Mouse (Mus musculus): Measurements from ENCODE around the gene Ahdc1.

Ahdc1 gene

DNA sequence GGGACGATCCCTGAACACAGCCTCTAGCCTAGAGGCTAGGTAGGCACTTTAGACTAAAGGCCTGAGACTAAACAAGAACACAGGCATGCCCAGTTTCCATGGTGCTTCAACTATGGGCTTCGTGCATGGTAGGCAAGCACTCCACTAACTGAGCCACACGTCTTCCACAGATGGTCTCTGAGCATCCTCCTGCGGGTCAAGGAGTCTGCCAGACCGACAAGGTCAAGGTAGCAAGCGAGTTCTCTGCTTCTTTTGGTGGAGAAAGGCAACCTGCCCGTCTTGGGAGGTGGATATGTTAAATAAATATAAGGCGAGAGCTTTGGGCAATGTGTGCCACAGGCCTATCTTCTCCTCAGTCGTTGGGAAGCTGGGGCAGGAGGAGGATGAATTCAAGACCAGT, 90.7 kb downstream of the Ahdc1 start:
- no peak for DNase-seq (ENCODE audit: low spot score)

DNA sequence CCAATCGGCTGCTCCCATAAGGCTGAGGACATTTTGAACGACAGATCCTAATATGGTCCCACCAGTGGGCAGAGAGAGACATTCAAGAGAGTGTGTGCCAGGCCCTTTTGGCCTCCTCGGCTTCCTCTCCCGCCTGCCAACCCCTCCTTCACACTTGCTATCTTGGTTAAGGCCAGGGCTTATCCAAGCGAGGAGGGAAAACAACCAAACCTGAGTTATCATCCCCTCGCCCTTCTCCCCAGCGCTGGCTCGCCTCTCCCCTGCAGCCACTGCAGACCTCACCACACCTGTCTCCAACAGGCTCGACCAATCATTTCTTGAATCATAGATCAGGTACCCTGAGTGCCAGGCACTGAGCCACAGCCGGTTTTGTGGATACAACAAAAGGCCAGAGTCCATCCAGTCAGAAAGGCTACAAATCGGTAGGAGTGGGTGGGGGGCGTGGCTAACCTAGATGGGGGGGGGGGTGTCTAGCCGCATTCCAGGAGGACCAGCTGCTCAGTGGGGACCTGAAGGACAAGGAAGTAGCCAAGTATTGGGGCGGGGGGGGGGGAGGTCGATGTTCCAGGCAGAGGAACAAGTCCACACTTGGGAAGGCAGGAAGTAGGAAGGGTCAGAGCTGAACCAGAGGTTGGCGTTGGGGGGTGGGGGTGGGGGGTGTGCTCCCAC, 92.6 kb downstream of the Ahdc1 start:
- no peak for DNase-seq (ENCODE audit: low spot score)

DNA sequence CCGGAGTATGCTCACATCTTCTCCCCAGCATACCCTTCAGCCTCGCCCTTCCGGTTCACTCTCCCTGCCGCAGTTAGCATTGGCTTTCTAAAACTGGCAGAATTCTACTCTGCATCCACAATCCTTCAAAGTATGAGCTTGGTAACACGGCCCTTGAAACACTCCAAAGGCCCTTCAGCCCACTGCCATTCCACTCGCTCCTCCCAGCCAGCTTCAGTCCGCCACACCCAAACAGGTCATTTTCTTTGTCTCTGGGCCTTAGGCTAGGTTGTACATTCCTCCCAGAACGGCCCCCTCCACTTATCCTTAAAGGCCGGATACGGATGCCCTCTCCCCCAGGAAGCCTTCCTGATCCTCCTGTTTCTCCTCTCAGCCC, 93.1 kb downstream of the Ahdc1 start:
- peak; percentile 43 for DNase-seq (ENCODE audit: low spot score)

DNA sequence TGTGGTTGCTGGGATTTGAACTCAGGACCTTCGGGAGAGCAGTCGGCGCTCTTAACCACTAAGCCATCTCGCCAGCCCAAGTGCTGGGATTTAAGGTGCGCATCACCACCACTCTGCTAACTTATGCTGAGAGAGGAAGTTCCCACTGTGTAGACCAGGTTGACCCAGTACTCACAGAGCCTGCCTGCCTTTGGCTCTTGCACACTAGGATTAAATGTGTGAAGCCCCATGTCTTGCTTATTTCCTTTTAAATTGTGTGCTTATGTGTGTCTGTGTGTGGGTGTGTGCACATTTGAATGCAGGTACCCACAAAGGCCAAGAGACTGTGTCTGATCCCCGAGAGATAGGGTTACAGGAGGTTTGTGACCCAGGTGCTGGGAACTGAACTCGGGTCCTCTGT, 95.6 kb downstream of the Ahdc1 start:
- DNase-seq (ENCODE audit: low spot score), result no peak

DNA sequence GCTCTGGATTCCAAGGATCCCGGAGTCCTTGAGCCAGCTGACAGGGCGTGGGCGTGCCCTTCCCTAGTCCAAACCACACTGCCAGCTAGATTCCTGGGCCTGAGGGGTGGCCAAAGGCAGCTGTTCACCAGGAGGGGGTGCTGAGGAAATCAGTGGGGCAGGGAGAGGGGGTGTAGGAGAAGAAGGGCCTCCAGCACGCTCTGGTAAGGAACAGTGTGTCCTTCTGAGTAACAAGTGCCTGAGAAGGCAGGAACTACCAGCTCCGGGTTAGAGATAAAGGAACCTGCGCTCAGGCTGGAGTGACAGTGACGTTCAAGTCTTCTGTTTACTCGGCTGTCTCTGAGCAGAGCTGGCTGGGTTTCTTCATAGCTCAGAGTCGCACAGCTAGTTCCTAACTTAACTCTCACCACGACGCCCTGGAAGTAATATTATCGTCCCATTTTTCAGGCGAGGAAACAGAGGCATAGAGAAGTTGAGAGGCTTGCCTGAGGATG, 96.8 kb downstream of the Ahdc1 start:
- peak; percentile 86 for DNase-seq (ENCODE audit: low spot score)

DNA sequence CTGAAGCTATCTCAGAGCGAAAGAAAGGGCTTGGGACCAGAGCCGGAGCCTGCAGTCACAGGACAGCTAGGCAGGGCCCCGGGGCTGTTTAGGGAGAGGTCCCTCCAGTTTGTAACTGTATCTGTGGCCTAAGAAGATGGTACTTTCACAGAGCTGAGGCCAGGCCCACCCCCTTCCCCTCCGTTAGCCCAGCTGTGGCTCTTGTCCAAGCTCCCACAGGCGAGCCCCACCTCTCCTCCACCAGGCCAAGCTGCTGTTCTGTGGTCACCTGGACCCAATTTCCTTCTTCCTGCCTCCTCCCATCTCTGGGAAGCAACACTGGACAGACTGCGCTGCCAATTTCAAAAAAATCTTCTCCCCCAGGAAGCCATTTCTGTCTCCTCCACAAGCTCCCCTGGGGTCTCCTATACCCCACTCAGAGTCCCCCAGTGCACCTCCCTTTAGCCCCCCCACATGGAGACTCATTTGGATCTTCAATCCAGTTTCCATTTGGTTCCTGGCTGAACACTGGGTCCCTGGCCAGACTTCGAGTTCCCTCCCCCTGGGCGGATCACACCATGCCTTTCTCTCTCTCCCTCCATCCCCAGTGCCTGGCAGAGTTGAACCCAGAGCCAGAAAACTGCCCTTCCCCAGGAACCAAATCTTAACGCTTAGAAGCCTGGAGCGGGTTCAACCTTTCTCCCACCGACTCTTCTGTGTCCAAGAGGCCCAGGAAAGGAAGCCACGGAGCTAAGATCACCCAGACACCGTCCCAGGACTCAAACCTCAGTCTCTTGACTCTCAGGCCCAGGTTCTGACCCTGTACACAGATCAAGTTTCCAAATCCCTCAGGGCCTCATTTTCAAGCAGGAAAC, 97.6 kb downstream of the Ahdc1 start:
- peak; percentile 64 for DNase-seq (ENCODE audit: low spot score)

DNA sequence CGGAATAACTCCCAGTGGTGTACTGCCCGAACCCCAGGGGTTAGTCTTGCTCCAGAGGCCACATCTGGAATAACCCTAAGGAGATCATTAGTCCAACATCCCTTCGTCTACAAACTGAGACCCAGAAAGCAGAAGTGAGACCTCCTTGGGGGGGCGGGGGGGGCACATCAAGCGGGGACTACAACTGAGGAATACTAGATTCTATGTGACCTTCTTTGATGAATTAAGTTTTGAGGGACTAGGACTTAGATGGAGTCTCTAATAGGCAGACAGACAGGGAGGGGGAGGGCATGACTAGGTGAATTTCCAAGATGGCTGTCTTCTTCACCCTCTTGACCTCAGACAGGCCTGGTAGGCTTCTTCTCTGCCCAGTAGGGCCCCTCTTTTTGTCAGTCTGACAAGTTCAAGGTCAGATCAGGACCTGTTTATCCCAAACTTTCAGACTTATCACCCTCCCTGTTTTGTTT, 98.3 kb downstream of the Ahdc1 start:
- no peak for DNase-seq (ENCODE audit: low spot score)

DNA sequence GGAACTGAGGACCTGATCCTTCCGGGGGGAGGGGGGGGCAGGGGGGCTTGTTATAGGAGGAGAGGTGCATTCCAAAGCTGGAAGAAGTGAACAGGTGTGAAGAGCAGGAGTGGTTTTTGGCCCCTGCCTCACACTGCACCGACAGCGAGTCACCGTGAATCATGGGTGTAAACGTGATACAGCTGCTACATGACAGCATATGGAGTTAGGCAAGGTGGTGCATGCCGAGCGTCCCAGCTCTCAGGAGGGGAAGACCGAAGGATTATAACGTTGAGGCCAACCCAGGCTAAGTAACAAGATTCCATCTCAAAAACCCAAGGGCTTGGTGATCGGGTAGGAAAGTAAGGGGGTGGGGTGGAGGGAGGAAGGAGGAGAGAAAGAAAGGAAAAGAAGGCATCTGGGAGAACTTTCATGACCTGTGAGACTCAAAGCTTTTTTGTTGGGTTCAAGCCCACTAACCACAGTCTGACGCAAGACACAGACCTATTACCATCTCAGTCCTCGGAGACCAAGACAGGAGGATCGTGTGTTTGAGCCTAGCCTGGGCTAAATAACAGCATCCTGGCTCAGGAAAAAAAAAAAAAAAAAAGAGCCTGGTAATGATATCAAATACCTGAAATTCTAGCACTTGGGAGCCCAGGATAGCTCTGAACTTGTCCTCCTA, 101.2 kb downstream of the Ahdc1 start:
- DNase-seq (ENCODE audit: low spot score), result no peak

DNA sequence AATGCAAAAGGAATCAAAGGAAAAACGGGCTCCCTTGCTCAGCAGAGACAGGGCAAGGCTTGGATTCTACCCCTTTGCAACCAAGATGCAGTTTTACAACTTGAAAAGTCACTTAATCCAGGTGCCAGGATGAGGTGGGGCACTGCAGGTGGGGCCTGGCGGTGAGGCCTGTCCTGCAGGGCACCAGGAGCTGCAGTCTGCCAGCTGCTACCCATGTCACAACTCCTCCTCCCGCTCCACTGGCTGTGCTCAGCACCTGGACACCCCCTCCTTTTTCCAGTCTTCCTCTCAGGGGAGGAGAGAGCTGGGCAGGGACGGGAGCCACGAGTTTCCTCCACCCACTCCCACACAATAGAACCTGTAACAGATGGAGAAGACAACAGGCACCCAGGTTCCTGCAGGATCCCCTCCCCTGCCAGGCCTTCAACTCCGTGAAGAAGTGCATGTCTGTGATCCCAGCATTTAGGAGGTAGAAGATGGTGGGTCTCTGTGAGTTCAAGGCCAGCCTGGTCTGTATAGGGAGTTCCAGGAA, 102.4 kb downstream of the Ahdc1 start:
- DNase-seq (ENCODE audit: low spot score), result no peak

DNA sequence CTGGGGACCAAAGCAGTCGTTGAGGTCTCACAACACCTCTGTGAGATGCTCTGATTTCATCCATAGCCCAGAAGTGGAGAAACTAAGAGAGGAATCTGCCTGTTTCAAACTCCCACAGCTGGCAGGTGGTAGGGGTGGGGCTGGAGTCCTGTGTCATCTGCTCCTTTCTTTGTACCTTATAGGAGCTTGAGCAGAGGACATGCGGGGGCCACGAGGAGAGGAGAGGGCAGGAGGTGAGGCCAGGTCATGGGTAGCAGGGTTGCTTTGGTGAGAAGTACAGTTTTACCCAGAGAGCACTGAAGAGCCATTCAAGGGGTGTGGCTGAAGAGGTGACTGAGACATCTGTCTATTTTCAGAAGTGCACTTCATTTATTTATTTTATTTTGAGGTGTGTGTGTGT, 103.7 kb downstream of the Ahdc1 start:
- DNase-seq (ENCODE audit: low spot score), result no peak

DNA sequence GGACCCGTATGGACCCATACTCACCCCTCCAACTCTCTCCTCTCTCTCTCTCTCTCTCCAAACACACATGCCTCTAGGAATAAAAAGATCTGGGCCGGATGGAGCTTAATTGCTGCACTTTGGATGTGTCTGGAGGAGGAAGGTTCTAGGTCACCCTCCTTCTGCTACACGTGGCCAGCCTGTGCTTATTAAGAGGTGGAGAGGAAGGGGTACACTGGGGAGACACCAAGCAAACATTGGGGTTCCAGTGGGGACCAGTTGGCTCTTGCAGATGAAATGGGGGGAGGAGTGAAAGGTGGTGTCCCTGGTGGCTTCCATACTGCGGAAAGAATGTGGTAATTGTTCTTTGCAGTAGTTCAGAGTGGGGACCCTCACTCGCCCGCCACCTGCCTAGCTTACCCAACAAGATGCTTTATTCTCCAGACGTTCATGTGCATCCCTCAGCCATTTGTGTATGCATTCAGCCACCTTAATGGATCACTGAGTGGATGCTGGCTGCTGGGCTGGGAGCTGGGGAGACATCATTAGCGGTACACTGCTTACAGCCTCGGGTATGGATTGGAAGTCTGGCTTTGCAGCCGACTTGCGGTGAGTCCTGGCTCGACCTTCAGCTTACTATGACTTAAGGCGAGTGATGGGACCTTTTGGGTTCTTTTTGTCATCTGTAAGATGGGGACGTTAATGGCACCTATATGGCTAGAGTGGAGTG, 104.8 kb downstream of the Ahdc1 start:
- DNase-seq (ENCODE audit: low spot score), result no peak

DNA sequence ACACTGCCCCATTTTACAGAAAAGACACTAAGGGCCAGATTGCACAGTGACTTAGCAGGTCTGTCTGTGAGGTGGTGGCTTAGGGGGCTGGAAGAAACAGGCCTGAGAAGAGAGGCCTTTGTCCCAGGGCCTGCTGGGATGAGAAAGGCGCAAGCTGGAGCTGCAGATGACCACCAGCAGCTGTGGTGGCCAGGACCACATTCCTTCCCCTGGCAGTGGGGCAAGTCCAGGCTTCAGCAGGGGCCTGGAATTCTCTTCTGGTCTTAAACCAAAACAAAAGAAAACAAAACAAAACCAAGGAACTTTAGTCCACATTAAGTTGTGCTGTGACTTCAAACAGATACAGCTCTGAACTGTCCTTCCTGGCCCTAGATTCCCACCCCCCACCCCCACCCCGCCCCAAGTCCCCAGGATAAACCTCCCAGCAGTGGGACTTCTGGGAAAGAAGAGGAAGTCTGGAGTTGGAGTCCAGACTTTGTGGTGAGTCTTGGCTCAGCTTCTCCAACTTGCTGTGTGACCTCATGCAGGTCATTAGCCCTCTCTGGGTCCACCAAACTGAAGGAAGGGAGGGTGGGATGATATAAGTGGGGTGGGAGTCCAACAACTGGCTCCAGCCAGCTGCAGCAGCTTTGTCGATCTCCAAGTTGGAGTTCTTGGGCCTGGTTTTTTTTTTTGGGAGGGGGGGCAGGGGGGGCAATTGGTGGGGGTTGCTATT, 105.9 kb downstream of the Ahdc1 start:
- DNase-seq (ENCODE audit: low spot score), result no peak

DNA sequence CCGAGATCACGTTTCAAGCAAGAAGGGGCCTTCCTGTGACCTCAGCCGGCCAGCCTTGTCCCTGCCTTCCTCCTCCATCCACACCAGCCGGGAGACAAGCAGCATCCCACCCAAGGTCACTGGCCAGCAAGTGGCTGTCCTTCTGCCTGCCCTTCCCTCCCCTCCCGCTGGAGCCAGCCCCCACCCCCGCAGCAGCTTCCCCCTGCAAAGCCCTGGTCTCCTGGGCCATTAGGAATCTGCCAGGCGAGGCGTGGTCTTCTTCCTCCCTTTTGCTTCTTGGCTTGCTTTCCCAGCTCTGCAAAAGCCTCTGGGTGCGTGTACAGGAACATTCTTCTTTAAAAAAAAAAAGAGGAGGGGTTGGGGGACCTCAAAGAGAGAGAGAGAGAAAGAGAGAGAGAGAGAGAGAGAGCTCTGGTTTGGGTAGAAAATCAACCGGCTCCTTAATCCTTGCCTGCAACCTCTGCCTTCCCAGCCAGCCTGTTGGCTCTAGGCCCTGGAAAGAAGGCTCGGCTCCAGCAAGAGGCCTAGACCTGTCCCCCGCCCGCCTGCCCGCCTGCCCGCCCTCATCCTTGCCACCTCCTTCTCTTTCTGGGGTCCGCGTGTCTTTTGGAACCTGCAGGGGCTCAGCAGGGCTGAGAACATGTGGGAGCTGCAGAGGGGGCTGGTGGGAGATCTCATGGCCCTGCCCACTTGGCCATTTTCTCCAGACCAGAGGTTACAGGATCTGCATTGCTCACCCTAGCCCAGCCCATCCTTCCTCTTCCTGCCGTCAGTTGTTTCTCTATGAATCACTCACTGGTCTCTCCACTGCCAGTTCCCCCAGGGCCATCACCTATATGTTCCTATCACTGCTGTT, 106.7 kb downstream of the Ahdc1 start:
- DNase-seq (ENCODE audit: low spot score), result peak; percentile 87

DNA sequence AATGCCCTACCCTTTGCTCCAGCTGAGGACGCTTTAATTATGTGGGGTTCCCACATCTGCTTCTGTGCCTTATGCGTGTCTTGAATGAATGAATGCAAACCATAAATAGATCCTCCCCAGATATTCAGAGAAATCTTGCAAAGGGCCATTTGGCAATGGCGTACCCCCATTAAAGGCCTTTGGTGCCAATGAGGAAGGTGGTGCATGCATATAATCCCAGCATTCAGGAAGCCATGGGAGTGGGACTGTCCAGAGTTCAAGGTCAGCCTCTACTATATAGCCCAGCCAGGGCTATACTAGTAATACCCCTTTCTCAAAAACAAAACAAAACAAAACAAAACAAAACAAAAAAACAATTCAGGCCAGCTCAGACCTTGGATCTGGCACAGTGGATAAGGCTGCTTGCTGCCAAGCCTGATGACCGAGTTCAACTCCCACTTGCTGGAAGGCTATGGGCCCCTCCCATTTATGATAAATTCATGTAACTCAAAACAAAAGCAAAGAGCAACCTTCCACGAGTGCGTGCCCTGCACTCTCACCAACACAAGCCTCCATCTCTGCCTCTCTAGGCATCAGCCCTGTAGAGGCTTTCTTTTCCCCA, 107.8 kb downstream of the Ahdc1 start:
- DNase-seq (ENCODE audit: low spot score), result no peak

DNA sequence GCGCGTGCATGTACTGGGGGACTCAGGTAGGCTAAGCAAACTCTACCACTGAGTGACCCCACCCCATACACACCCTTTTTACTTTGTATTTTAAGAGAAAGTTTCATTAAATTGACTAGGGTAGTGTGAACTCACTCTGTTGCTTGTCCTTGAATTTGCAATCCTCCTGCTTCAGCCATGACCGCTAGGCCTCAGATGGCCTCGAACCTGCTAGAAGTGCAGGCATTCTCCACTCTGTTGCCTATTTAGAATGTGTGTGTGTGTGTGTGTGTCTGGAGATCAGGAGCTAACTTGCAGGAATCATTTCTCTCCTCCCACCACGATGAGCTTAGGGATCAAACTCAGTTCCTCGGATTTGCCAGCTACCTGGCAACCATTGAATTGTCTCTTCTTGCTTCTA, 108.5 kb downstream of the Ahdc1 start:
- no peak for DNase-seq (ENCODE audit: low spot score)

DNA sequence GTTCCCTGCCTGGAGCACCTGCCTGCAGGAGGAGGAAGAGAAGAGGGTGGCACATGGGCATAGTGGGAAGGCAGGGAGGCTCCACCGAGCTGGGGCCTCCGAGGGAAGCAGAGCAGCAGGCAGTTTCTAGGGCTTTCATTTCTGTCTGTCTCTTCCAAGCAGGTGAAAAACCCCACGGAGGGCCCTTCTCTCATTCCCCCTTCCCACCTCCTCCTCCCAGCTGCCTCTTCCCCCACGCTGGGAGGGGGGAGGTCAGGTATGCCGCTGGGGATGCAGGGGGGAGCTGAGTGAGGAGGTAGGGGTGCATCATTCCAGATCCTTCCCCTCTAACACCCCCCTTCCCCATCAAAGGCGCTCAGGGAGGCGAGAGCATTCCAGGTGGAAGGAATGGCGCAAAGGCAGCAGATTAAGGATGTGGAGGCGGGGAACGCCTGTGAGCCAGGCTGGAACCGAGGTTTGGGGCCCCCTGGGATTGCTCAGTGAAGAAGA, 109.8 kb downstream of the Ahdc1 start:
- peak; percentile 51 for DNase-seq (ENCODE audit: low spot score)

DNA sequence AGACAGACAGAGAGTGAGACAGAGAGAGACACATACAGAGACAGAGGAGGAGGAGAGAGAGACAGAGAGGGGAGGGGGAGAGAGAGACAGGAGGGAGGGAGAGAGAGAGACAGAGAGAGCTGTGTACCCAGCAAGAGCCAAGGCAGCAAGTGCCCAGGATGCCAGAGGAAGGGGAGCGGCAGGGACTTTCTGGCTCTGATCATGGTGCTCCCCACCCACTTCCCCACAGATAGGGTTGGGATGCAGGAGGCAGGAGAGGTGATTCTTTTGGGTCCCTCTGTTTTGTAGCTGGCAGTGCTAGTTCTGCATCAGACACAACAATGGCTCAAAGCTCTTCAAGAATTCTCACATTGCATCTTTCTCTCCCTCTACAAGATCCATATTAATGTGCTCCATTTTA, 110.4 kb downstream of the Ahdc1 start:
- no peak for DNase-seq (ENCODE audit: low spot score)

DNA sequence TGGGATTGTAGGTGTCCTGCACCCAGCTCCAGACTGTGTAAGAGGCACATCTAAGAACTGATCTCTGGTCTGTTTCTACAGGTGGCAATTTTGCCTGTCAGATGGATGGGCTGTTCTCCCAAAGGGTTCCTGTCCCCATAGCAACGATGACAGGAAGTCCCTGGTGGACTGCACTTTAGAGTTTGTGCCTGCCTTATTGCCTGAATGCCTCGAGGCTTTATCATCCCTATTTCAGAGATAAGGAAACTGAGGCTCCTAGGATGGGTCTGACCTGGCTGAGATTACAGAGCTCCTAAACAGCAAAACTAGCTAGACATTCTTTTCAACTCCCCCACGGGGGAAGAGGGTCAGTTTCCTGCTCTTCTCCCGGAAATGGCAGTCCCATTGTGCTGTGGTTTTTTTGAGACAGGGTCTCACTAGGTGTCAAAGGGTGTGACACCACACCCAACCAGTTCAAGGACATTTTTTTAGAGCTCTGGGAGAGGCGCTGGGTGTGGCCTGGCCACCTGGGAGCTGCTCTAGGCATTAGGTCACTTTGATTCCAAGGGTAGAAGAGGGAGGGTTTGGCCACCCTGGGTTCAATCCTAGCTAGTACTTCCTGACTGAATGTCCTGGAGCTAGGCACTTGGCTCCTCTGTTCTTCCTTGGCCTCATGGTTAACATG, 111.0 kb downstream of the Ahdc1 start:
- no peak for DNase-seq (ENCODE audit: low spot score)

DNA sequence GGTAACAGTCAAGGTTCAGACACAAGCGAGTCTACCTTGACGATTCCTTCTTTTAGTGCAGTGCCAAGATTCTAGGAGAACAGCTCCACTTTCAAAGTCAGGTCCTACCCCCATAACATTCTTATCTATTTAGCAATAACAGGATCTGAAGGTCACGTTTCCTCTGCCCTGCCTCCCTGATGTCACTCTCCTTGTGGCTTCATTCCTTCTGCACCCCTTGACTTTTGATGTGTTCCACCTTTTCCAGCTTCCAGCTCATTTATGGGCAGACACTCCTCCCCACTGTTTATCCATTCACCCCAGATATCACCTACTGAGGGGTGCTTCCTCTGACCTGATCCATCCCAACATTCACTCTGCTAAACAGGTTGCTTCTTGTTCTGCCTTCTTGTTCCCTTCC, 116.0 kb downstream of the Ahdc1 start:
- DNase-seq (ENCODE audit: low spot score), result no peak

Measured in testis, postnatal 10 days (tissue).